Mouse (Mus musculus) heart, embryonic 14.5 days (tissue): ENCODE measurements around the gene Psme3. TPM values are rescaled to one million over a fixed set of nuclear protein-coding genes. Genes with fewer than 3 reads are reported as not detected.

ENCODE experiments used
- ATAC-seq: fragments of 200-750 bp; cut with Nextera tagmentation; 2 replicates; pipeline ENCODE4 v1.8.0; 2017; ENCODE audit warnings: low read depth, moderate TSS enrichment; ENCODE audit not compliant: insufficient number of reproducible peaks, insufficient read depth, low FRiP score
- H3K27ac ChIP-seq, 2 experiments: fragments of 200-500 bp in 1 of 2; fragments of 300-500 bp in 1 of 2; sonication (generic) in 1 of 2; replicated peaks in 1 of 2; 2 replicates each; pipeline ENCODE4 v1.5.1; 2012 to 2014; ENCODE audit warnings: low read depth in 2 of 2, low read length in 2 of 2, control low read depth in 1 of 2, mild to moderate bottlenecking in 1 of 2, mixed read lengths in 1 of 2; ENCODE audit not compliant: control insufficient read depth in 1 of 2, insufficient read depth in 1 of 2
- H3K27me3 ChIP-seq: fragments of 300-500 bp; sonication (generic); 2 replicates; pipeline ENCODE4 v1.6.1; 2014; ENCODE audit warnings: mild to moderate bottlenecking, low read length, control low read depth; ENCODE audit not compliant: control insufficient read depth, insufficient read depth
- H3K36me3 ChIP-seq: fragments of 300-500 bp; sonication (generic); 2 replicates; pipeline ENCODE4 v1.6.1; 2014; ENCODE audit warnings: mild to moderate bottlenecking, control low read depth, low read length, mixed read lengths; ENCODE audit not compliant: control insufficient read depth, insufficient read depth
- H3K4me1 ChIP-seq, 2 experiments: fragments of 200-500 bp in 1 of 2; fragments of 300-500 bp in 1 of 2; sonication (generic) in 1 of 2; 2 replicates each; pipeline ENCODE4 v1.6.1; 2012 to 2014; ENCODE audit warnings: low read length in 2 of 2, control low read depth in 1 of 2, mixed read lengths in 1 of 2; ENCODE audit not compliant: control insufficient read depth in 2 of 2, insufficient read depth in 2 of 2
- H3K4me2 ChIP-seq: fragments of 300-500 bp; sonication (generic); 2 replicates; pipeline ENCODE4 v1.6.1; 2014; ENCODE audit warnings: mild to moderate bottlenecking, low read length
- H3K4me3 ChIP-seq, 2 experiments: fragments of 200-500 bp in 1 of 2; fragments of 300-500 bp in 1 of 2; sonication (generic) in 1 of 2; 2 replicates each; pipeline ENCODE4 v1.5.1; 2012 to 2014; ENCODE audit warnings: low read length in 2 of 2, mild to moderate bottlenecking in 2 of 2, control low read depth in 1 of 2, low read depth in 1 of 2, moderate library complexity in 1 of 2; ENCODE audit not compliant: control insufficient read depth in 1 of 2, insufficient read depth in 1 of 2
- H3K9ac ChIP-seq: fragments of 300-500 bp; sonication (generic); 2 replicates; pipeline ENCODE4 v1.6.1; 2014; ENCODE audit warnings: mild to moderate bottlenecking, low read length
- H3K9me3 ChIP-seq: fragments of 300-500 bp; sonication (generic); 2 replicates; pipeline ENCODE4 v1.6.1; 2016; ENCODE audit warnings: low read length, control low read depth; ENCODE audit not compliant: control insufficient read depth
- WGBS: fragments of 180-500 bp; shearing (Covaris S2); extraction: QIAGEN DNeasy Blood & Tissue Kit; methylation state at CpG from one replicate; pipeline ENCODE4 v1.1.7; 2014; 5-methylcytosine and 5-hydroxymethylcytosine counted together
- polyA plus RNA-seq: library from polyadenylated mRNA; unstranded; fragments of >200 nt; fragmentation: Nextera tagmentation; extraction: Ambion mirVana; gene quantifications from 2 replicates; pipeline ENCODE4 v1.2.1, GENCODE M21; 2014

Psme3 gene
- polyA plus RNA-seq, 1 experiment from 2014 or later = 66.5 TPM

GRCm38 (mm10) chr11:101354438-101355010 is 38.5 kb downstream of the Psme3 start:
- Histone ChIP-seq H3K4me1 (peaks cover 0 to 1% of the 10 kb centered on the region in 2 experiments; a peak in 1 of 4 replicates), H3K9ac (no peak overlapping the region), H3K27me3 (no peaks in the 10 kb centered on the region), H3K4me3 (no peak overlapping the region), H3K9me3 (peaks cover 3% of the 10 kb centered on the region; the same call in 1 of the 2 replicates), H3K27ac (no peak overlapping the region), H3K36me3 (no peaks in the 10 kb centered on the region), H3K4me2 (no peak overlapping the region)
- WGBS = 81% methylated on average over 5 of the region's 5 CpGs
- no peak for ATAC-seq

- Histone ChIP-seq H3K9ac (no peak overlapping the region), H3K4me2 (no peak overlapping the region), H3K36me3 (no peaks in the 10 kb centered on the region), H3K4me1 (peaks cover 12 to 14% of the 10 kb centered on the region in 2 experiments), H3K27ac (no peak overlapping the region), H3K4me3 (no peak overlapping the region), H3K27me3 (no peaks in the 10 kb centered on the region), H3K9me3 (no peaks in the 10 kb centered on the region)
- ATAC-seq = no peak
- 87% methylated on average over 2 of the region's 2 CpGs for WGBS
Observed at GRCm38 (mm10) chr11:101355916-101356315, 39.9 kb downstream of the Psme3 start.

GRCm38 (mm10) chr11:101357505-101358182 is 41.6 kb downstream of the Psme3 start:
- no peaks in the 10 kb centered on the region for H3K27me3 ChIP-seq
- H3K4me2 ChIP-seq = no peak overlapping the region
- 72% methylated on average over 3 of the region's 3 CpGs for WGBS
- no peak overlapping the region for H3K27ac ChIP-seq
- H3K4me3 ChIP-seq = no peak overlapping the region
- ATAC-seq = no peak
- peaks cover 16 to 18% of the 10 kb centered on the region in 2 experiments for H3K4me1 ChIP-seq
- no peaks in the 10 kb centered on the region for H3K36me3 ChIP-seq
- H3K9me3 ChIP-seq = no peaks in the 10 kb centered on the region
- H3K9ac ChIP-seq = no peak overlapping the region

GRCm38 (mm10) chr11:101359776-101360175 is 43.8 kb downstream of the Psme3 start:
- no peak for ATAC-seq
- Histone ChIP-seq H3K4me3 (no peak overlapping the region), H3K27me3 (no peaks in the 10 kb centered on the region), H3K36me3 (no peaks in the 10 kb centered on the region), H3K9ac (no peak overlapping the region), H3K4me1 (peaks cover 19 to 23% of the 10 kb centered on the region in 2 experiments), H3K27ac (peak overlapping the region; percentile 43 to 55), H3K9me3 (no peaks in the 10 kb centered on the region), H3K4me2 (no peak overlapping the region)
- WGBS = 49% methylated on average over 9 of the region's 9 CpGs

GRCm38 (mm10) chr11:101360651-101361113 is 44.7 kb downstream of the Psme3 start:
- 0 out of 2 replicates have a peak, but pooled peaks have one; percentile 17 for ATAC-seq
- H3K27ac ChIP-seq = peak overlapping the region; percentile 43 to 55
- no peaks in the 10 kb centered on the region for H3K36me3 ChIP-seq
- peaks cover 19 to 23% of the 10 kb centered on the region in 2 experiments for H3K4me1 ChIP-seq
- no peak overlapping the region; the same call in 1 of the 2 replicates for H3K9ac ChIP-seq
- H3K27me3 ChIP-seq = no peaks in the 10 kb centered on the region
- H3K4me2 ChIP-seq = no peak overlapping the region
- H3K4me3 ChIP-seq = no peak overlapping the region
- H3K9me3 ChIP-seq = no peaks in the 10 kb centered on the region
- WGBS = 36% methylated on average over 3 of the region's 3 CpGs

- 1% methylated on average over 5 of the region's 5 CpGs for WGBS
Observed at GRCm38 (mm10) chr11:101364531-101364931, 48.5 kb downstream of the Psme3 start.

GRCm38 (mm10) chr11:101367326-101367935 is 51.4 kb downstream of the Psme3 start, which contains the start of gene G6pc:
Gene G6pc, plus strand, starts transcription at chr11:101367561.
- no peak for ATAC-seq
- no peaks in the 10 kb centered on the region for H3K27me3 ChIP-seq
- 81% methylated on average over 8 of the region's 8 CpGs for WGBS

More at GRCm38 (mm10) chr11:101364531-101364931, 48.5 kb downstream of the Psme3 start:
- no peaks in the 10 kb centered on the region for H3K36me3 ChIP-seq
- peaks cover 18 to 23% of the 10 kb centered on the region in 2 experiments for H3K4me1 ChIP-seq
- H3K4me2 ChIP-seq = no peak overlapping the region
- ATAC-seq = no peak
- no peak overlapping the region for H3K4me3 ChIP-seq
- no peak overlapping the region for H3K27ac ChIP-seq
- no peak overlapping the region for H3K9ac ChIP-seq
- H3K27me3 ChIP-seq = no peaks in the 10 kb centered on the region
- no peaks in the 10 kb centered on the region for H3K9me3 ChIP-seq

More at GRCm38 (mm10) chr11:101367326-101367935, 51.4 kb downstream of the Psme3 start, which contains the start of gene G6pc:
- no peaks in the 10 kb centered on the region for H3K36me3 ChIP-seq
- H3K9ac ChIP-seq = no peak within 1 kb of the TSS
- peaks cover 3 to 6% of the 10 kb centered on the region in 2 experiments; a peak in 3 of 4 replicates for H3K4me1 ChIP-seq
- H3K4me3 ChIP-seq = no peak within 1 kb of the TSS
- no peak within 1 kb of the TSS for H3K4me2 ChIP-seq
- no peaks in the 10 kb centered on the region for H3K9me3 ChIP-seq
- no peak within 1 kb of the TSS for H3K27ac ChIP-seq
